Mouse (Mus musculus): ENCODE data around the gene Ppard.

Ppard gene

GRCm38 (mm10) chr17:28337547-28337946 lies 105.0 kb downstream of the Ppard start:
- no peak for DNase-seq (ENCODE audit: low read depth, low spot score)

- no peak for DNase-seq (ENCODE audit: low read depth, low spot score)
Measured at GRCm38 (mm10) chr17:28340578-28340977, 108.1 kb downstream of the Ppard start.

- peak; percentile 75 for DNase-seq (ENCODE audit: low read depth, low spot score)
Measured at GRCm38 (mm10) chr17:28341091-28341490, 108.6 kb downstream of the Ppard start.

GRCm38 (mm10) chr17:28344050-28344607 lies 111.6 kb downstream of the Ppard start:
- no peak for DNase-seq (ENCODE audit: low read depth, low spot score)

- no peak for DNase-seq (ENCODE audit: low read depth, low spot score)
Measured at GRCm38 (mm10) chr17:28344670-28345069, 112.2 kb downstream of the Ppard start.

- no peak for DNase-seq (ENCODE audit: low read depth, low spot score)
Measured at GRCm38 (mm10) chr17:28345271-28345721, 112.8 kb downstream of the Ppard start.

GRCm38 (mm10) chr17:28345882-28346281 lies 113.4 kb downstream of the Ppard start:
- DNase-seq (ENCODE audit: low read depth, low spot score): no peak

GRCm38 (mm10) chr17:28347327-28347726 lies 114.8 kb downstream of the Ppard start:
- DNase-seq (ENCODE audit: low read depth, low spot score): no peak

- DNase-seq (ENCODE audit: low read depth, low spot score): no peak
Measured at GRCm38 (mm10) chr17:28348211-28348610, 115.7 kb downstream of the Ppard start.

GRCm38 (mm10) chr17:28349264-28349880 lies 116.9 kb downstream of the Ppard start:
- no peak for DNase-seq (ENCODE audit: low read depth, low spot score)

GRCm38 (mm10) chr17:28349901-28350465 lies 117.5 kb downstream of the Ppard start:
- DNase-seq (ENCODE audit: low read depth, low spot score): no peak

- DNase-seq (ENCODE audit: low read depth, low spot score): peak; percentile 81
Measured at GRCm38 (mm10) chr17:28350466-28351352, 118.2 kb downstream of the Ppard start, which contains the start of gene Tead3. TSS of gene Tead3 (minus strand) at chr17:28350817.

Data from mesoderm, embryonic 11.5 days (tissue).